Mouse (Mus musculus): Measurements from ENCODE around the gene Klf12. TPM values are rescaled to one million over a fixed set of nuclear protein-coding genes. Genes with fewer than 3 reads are reported as not detected.
A peak's percentile ranks its signal among the peaks of the same experiment; 100 is the strongest.

The Klf12 gene
- 0.42 and 1.4 TPM in 2 replicates for polyA plus RNA-seq (2012; ENCODE audit: insufficient read depth, insufficient read length, missing spikeins)

- Histone ChIP-seq H3K4me1 (ENCODE audit: control insufficient read depth, insufficient read depth, insufficient read length, low read length) (peaks cover 3% of the 10 kb centered on the region; the same call in 1 of the 2 replicates), H3K4me3 (ENCODE audit: insufficient read depth, low read depth, low read length) (peak within 1 kb of the TSS; percentile 78), H3K27ac (replicated peaks; ENCODE audit: low read depth, low read length) (no peak within 1 kb of the TSS; the same call in 1 of the 2 replicates)
These were observed at the start of gene Klf12 for GRCm38 (mm10) chr14:100284119-100284860. Gene Klf12 (minus strand): TSS chr14:100284679.

GRCm38 (mm10) chr14:100333369-100333768, 48.9 kb upstream of the Klf12 start:
- Histone ChIP-seq H3K27ac (replicated peaks; ENCODE audit: low read depth, low read length) (no peak overlapping the region), H3K4me3 (ENCODE audit: insufficient read depth, low read depth, low read length) (no peak overlapping the region), H3K4me1 (ENCODE audit: control insufficient read depth, insufficient read depth, insufficient read length, low read length) (no peaks in the 10 kb centered on the region)

- Histone ChIP-seq H3K4me3 (ENCODE audit: insufficient read depth, low read depth, low read length) (no peak overlapping the region), H3K4me1 (ENCODE audit: control insufficient read depth, insufficient read depth, insufficient read length, low read length) (no peaks in the 10 kb centered on the region), H3K27ac (replicated peaks; ENCODE audit: low read depth, low read length) (no peak overlapping the region)
These were observed 44.3 kb upstream of the Klf12 start for GRCm38 (mm10) chr14:100328602-100329276.

- Histone ChIP-seq H3K27ac (replicated peaks; ENCODE audit: low read depth, low read length) (no peak overlapping the region), H3K4me3 (ENCODE audit: insufficient read depth, low read depth, low read length) (no peak overlapping the region)
These were observed 39.8 kb upstream of the Klf12 start for GRCm38 (mm10) chr14:100324303-100324702.

GRCm38 (mm10) chr14:100322012-100322411, 37.5 kb upstream of the Klf12 start:
- Histone ChIP-seq H3K27ac (replicated peaks; ENCODE audit: low read depth, low read length) (no peak overlapping the region), H3K4me1 (ENCODE audit: control insufficient read depth, insufficient read depth, insufficient read length, low read length) (no peaks in the 10 kb centered on the region), H3K4me3 (ENCODE audit: insufficient read depth, low read depth, low read length) (no peak overlapping the region)

More at GRCm38 (mm10) chr14:100324303-100324702, 39.8 kb upstream of the Klf12 start:
- no peaks in the 10 kb centered on the region for H3K4me1 ChIP-seq (ENCODE audit: control insufficient read depth, insufficient read depth, insufficient read length, low read length)

GRCm38 (mm10) chr14:100316780-100317179, 32.3 kb upstream of the Klf12 start:
- H3K4me3 ChIP-seq (ENCODE audit: insufficient read depth, low read depth, low read length) = no peak overlapping the region
- H3K27ac ChIP-seq (replicated peaks; ENCODE audit: low read depth, low read length) = no peak overlapping the region
- H3K4me1 ChIP-seq (ENCODE audit: control insufficient read depth, insufficient read depth, insufficient read length, low read length) = no peaks in the 10 kb centered on the region

- H3K4me3 ChIP-seq (ENCODE audit: insufficient read depth, low read depth, low read length) = no peak overlapping the region
- no peak overlapping the region for H3K27ac ChIP-seq (replicated peaks; ENCODE audit: low read depth, low read length)
- no peaks in the 10 kb centered on the region for H3K4me1 ChIP-seq (ENCODE audit: control insufficient read depth, insufficient read depth, insufficient read length, low read length)
These were observed 29.6 kb upstream of the Klf12 start for GRCm38 (mm10) chr14:100314099-100314498.

- H3K27ac ChIP-seq (replicated peaks; ENCODE audit: low read depth, low read length) = no peak overlapping the region
- no peak overlapping the region for H3K4me3 ChIP-seq (ENCODE audit: insufficient read depth, low read depth, low read length)
These were observed 16.4 kb upstream of the Klf12 start for GRCm38 (mm10) chr14:100300905-100301304.

GRCm38 (mm10) chr14:100298892-100299291, 14.4 kb upstream of the Klf12 start:
- no peak overlapping the region for H3K27ac ChIP-seq (replicated peaks; ENCODE audit: low read depth, low read length)
- no peak overlapping the region for H3K4me3 ChIP-seq (ENCODE audit: insufficient read depth, low read depth, low read length)
- H3K4me1 ChIP-seq (ENCODE audit: control insufficient read depth, insufficient read depth, insufficient read length, low read length) = no peaks in the 10 kb centered on the region

More at GRCm38 (mm10) chr14:100300905-100301304, 16.4 kb upstream of the Klf12 start:
- no peaks in the 10 kb centered on the region for H3K4me1 ChIP-seq (ENCODE audit: control insufficient read depth, insufficient read depth, insufficient read length, low read length)

GRCm38 (mm10) chr14:100286586-100287241, 2.2 kb upstream of the Klf12 start:
- H3K27ac ChIP-seq (replicated peaks; ENCODE audit: low read depth, low read length) = peak overlapping the region; percentile 37
- H3K4me3 ChIP-seq (ENCODE audit: insufficient read depth, low read depth, low read length) = peak overlapping the region; percentile 78

GRCm38 (mm10) chr14:100285656-100286585, 1.4 kb upstream of the Klf12 start:
- H3K27ac ChIP-seq (replicated peaks; ENCODE audit: low read depth, low read length) = peak overlapping the region; percentile 37

More at GRCm38 (mm10) chr14:100286586-100287241, 2.2 kb upstream of the Klf12 start:
- peaks cover 3% of the 10 kb centered on the region; the same call in 1 of the 2 replicates for H3K4me1 ChIP-seq (ENCODE audit: control insufficient read depth, insufficient read depth, insufficient read length, low read length)

GRCm38 (mm10) chr14:100284861-100285655, 579 bp upstream of the Klf12 start:
- Histone ChIP-seq H3K4me3 (ENCODE audit: insufficient read depth, low read depth, low read length) (peak overlapping the region; percentile 78), H3K27ac (replicated peaks; ENCODE audit: low read depth, low read length) (no peak overlapping the region), H3K4me1 (ENCODE audit: control insufficient read depth, insufficient read depth, insufficient read length, low read length) (peaks cover 3% of the 10 kb centered on the region; the same call in 1 of the 2 replicates)

More at GRCm38 (mm10) chr14:100285656-100286585, 1.4 kb upstream of the Klf12 start:
- Histone ChIP-seq H3K4me3 (ENCODE audit: insufficient read depth, low read depth, low read length) (peak overlapping the region; percentile 78), H3K4me1 (ENCODE audit: control insufficient read depth, insufficient read depth, insufficient read length, low read length) (peaks cover 3% of the 10 kb centered on the region; the same call in 1 of the 2 replicates)

- Histone ChIP-seq H3K4me1 (ENCODE audit: control insufficient read depth, insufficient read depth, insufficient read length, low read length) (peaks cover 3% of the 10 kb centered on the region; the same call in 1 of the 2 replicates), H3K4me3 (ENCODE audit: insufficient read depth, low read depth, low read length) (peak overlapping the region; percentile 36), H3K27ac (replicated peaks; ENCODE audit: low read depth, low read length) (no peak overlapping the region)
These were observed 914 bp downstream of the Klf12 start for GRCm38 (mm10) chr14:100283411-100284118.

Measured in brown adipose tissue, adult 24 weeks (tissue).